Mouse (Mus musculus) midbrain, embryonic 11.5 days (tissue): ENCODE results near the gene Thrb. TPM values are rescaled to one million over a fixed set of nuclear protein-coding genes. Genes with fewer than 3 reads are reported as not detected.
A peak's percentile ranks its signal among the peaks of the same experiment; 100 is the strongest.

Source experiments
- ATAC-seq: fragments of 200-750 bp; cut with Nextera tagmentation; 2 replicates; pipeline ENCODE4 v1.8.0; 2017; ENCODE audit warnings: moderate TSS enrichment, moderate library complexity; ENCODE audit not compliant: low FRiP score
- DNase-seq: peaks from one replicate; pipeline ENCODE4 v3.0.0; 2015; ENCODE audit warnings: low spot score; ENCODE audit errors: missing footprints
- H3K27ac ChIP-seq: fragments of 300-500 bp; sonication (generic); 2 replicates; pipeline ENCODE4 v1.5.1; 2014; ENCODE audit warnings: low read depth, low read length
- H3K27me3 ChIP-seq: fragments of 300-500 bp; sonication (generic); 2 replicates; pipeline ENCODE4 v1.6.1; 2014; ENCODE audit warnings: mild to moderate bottlenecking, low read length, moderate library complexity, mixed read lengths; ENCODE audit not compliant: control insufficient read depth, insufficient read depth
- H3K36me3 ChIP-seq: fragments of 300-500 bp; sonication (generic); 2 replicates; pipeline ENCODE4 v1.6.1; 2014; ENCODE audit warnings: mild to moderate bottlenecking, low read length, moderate library complexity, mixed read lengths; ENCODE audit not compliant: control insufficient read depth, insufficient read depth
- H3K4me1 ChIP-seq: fragments of 300-500 bp; sonication (generic); 2 replicates; pipeline ENCODE4 v1.6.1; 2014; ENCODE audit warnings: low read length; ENCODE audit not compliant: control insufficient read depth, insufficient read depth
- H3K4me2 ChIP-seq: fragments of 300-500 bp; sonication (generic); 2 replicates; pipeline ENCODE4 v1.6.1; 2014; ENCODE audit warnings: mild to moderate bottlenecking, moderate library complexity
- H3K4me3 ChIP-seq: fragments of 300-500 bp; sonication (generic); 2 replicates; pipeline ENCODE4 v1.5.1; 2014; ENCODE audit warnings: low read depth, low read length
- H3K9ac ChIP-seq: fragments of 300-500 bp; sonication (generic); 2 replicates; pipeline ENCODE4 v1.6.1; 2014; ENCODE audit warnings: low read length
- H3K9me3 ChIP-seq: fragments of 300-500 bp; sonication (generic); 2 replicates; pipeline ENCODE4 v1.6.1; 2016; ENCODE audit warnings: low read length; ENCODE audit not compliant: control insufficient read depth
- WGBS: fragments of 180-500 bp; shearing (Covaris S2); extraction: QIAGEN DNeasy Blood & Tissue Kit; methylation state at CpG from one replicate; pipeline ENCODE4 v1.1.7; 2014; 5-methylcytosine and 5-hydroxymethylcytosine counted together
- polyA plus RNA-seq: library from polyadenylated mRNA; unstranded; fragments of >200 nt; fragmentation: Nextera tagmentation; extraction: Ambion mirVana; gene quantifications from 2 replicates; pipeline ENCODE4 v1.2.1, GENCODE M21; 2014

The Thrb gene
- polyA plus RNA-seq, 1 experiment from 2014 or later = 0.82 TPM

- WGBS = under 1% methylated on average over 66 of the region's 82 CpGs
- H3K27ac ChIP-seq = no peak overlapping the region
These were observed 453 bp downstream of the Thrb start for GRCm38 (mm10) chr14:17660329-17661099.

GRCm38 (mm10) chr14:17661100-17661521 lies 1.1 kb downstream of the Thrb start:
- H3K36me3 ChIP-seq = no peaks in the 10 kb centered on the region
- H3K9ac ChIP-seq = peak overlapping the region; percentile 66
- peak; percentile 31 for ATAC-seq
- H3K4me1 ChIP-seq = no peaks in the 10 kb centered on the region
- peak overlapping the region; percentile 60 for H3K4me3 ChIP-seq
- peak overlapping the region; percentile 78 for H3K4me2 ChIP-seq
- H3K9me3 ChIP-seq = no peaks in the 10 kb centered on the region
- H3K27ac ChIP-seq = no peak overlapping the region
- H3K27me3 ChIP-seq = peaks cover 5% of the 10 kb centered on the region; the same call in 1 of the 2 replicates
- under 1% methylated on average over 16 of the region's 16 CpGs for WGBS
- DNase-seq = peak; percentile 96

More at GRCm38 (mm10) chr14:17660329-17661099, 453 bp downstream of the Thrb start:
- no peaks in the 10 kb centered on the region for H3K9me3 ChIP-seq
- H3K4me3 ChIP-seq = peak overlapping the region; percentile 60
- peaks cover 5% of the 10 kb centered on the region; the same call in 1 of the 2 replicates for H3K27me3 ChIP-seq
- H3K36me3 ChIP-seq = no peaks in the 10 kb centered on the region
- DNase-seq (peak; percentile 98), ATAC-seq (peak; percentile 97)
- H3K9ac ChIP-seq = peak overlapping the region; percentile 66
- H3K4me2 ChIP-seq = peak overlapping the region; percentile 78
- H3K4me1 ChIP-seq = no peaks in the 10 kb centered on the region

GRCm38 (mm10) chr14:17662087-17662486 lies 2.0 kb downstream of the Thrb start:
- no peak overlapping the region for H3K4me3 ChIP-seq
- WGBS = 36% methylated on average over 5 of the region's 5 CpGs
- H3K9ac ChIP-seq = no peak overlapping the region
- peaks cover 5% of the 10 kb centered on the region; the same call in 1 of the 2 replicates for H3K27me3 ChIP-seq
- H3K4me1 ChIP-seq = no peaks in the 10 kb centered on the region
- ATAC-seq (no peak), DNase-seq (peak; percentile 83)
- H3K9me3 ChIP-seq = no peaks in the 10 kb centered on the region
- no peak overlapping the region for H3K27ac ChIP-seq
- H3K4me2 ChIP-seq = no peak overlapping the region
- H3K36me3 ChIP-seq = no peaks in the 10 kb centered on the region

GRCm38 (mm10) chr14:17674335-17674734 lies 14.3 kb downstream of the Thrb start:
- H3K9me3 ChIP-seq = no peaks in the 10 kb centered on the region
- H3K27me3 ChIP-seq = no peaks in the 10 kb centered on the region
- H3K4me3 ChIP-seq = no peak overlapping the region
- no peaks in the 10 kb centered on the region for H3K36me3 ChIP-seq
- DNase-seq (no peak), ATAC-seq (no peak)
- WGBS = 93% methylated on average over 1 of the region's 1 CpGs
- H3K4me1 ChIP-seq = no peaks in the 10 kb centered on the region
- no peak overlapping the region for H3K27ac ChIP-seq
- H3K9ac ChIP-seq = no peak overlapping the region
- H3K4me2 ChIP-seq = no peak overlapping the region

- no peak for DNase-seq
- H3K4me1 ChIP-seq = no peaks in the 10 kb centered on the region
- ATAC-seq = no peak
- no peaks in the 10 kb centered on the region for H3K9me3 ChIP-seq
- no peak overlapping the region for H3K4me2 ChIP-seq
- 92% methylated on average over 3 of the region's 3 CpGs for WGBS
- H3K4me3 ChIP-seq = no peak overlapping the region
- no peaks in the 10 kb centered on the region for H3K27me3 ChIP-seq
- no peak overlapping the region for H3K27ac ChIP-seq
- no peaks in the 10 kb centered on the region for H3K36me3 ChIP-seq
- H3K9ac ChIP-seq = no peak overlapping the region
These were observed 15.2 kb downstream of the Thrb start for GRCm38 (mm10) chr14:17675214-17675613.

- no peak overlapping the region for H3K4me2 ChIP-seq
- ATAC-seq (no peak), DNase-seq (no peak)
- H3K4me3 ChIP-seq = no peak overlapping the region
- H3K9me3 ChIP-seq = no peaks in the 10 kb centered on the region
- no peaks in the 10 kb centered on the region for H3K4me1 ChIP-seq
- no peaks in the 10 kb centered on the region for H3K27me3 ChIP-seq
- H3K36me3 ChIP-seq = no peaks in the 10 kb centered on the region
- H3K9ac ChIP-seq = no peak overlapping the region
- no peak overlapping the region for H3K27ac ChIP-seq
These were observed 21.4 kb downstream of the Thrb start for GRCm38 (mm10) chr14:17681479-17681878.

GRCm38 (mm10) chr14:17684881-17685280 lies 24.8 kb downstream of the Thrb start:
- Histone ChIP-seq H3K4me2 (no peak overlapping the region), H3K4me1 (no peaks in the 10 kb centered on the region), H3K4me3 (no peak overlapping the region), H3K9ac (no peak overlapping the region), H3K27me3 (no peaks in the 10 kb centered on the region), H3K9me3 (no peaks in the 10 kb centered on the region), H3K27ac (no peak overlapping the region), H3K36me3 (no peaks in the 10 kb centered on the region)
- ATAC-seq (no peak), DNase-seq (no peak)
- 65% methylated on average over 1 of the region's 1 CpGs for WGBS

- no peak overlapping the region for H3K9ac ChIP-seq
- H3K27me3 ChIP-seq = no peaks in the 10 kb centered on the region
- no peaks in the 10 kb centered on the region for H3K4me1 ChIP-seq
- DNase-seq = no peak
- WGBS = 98% methylated on average over 3 of the region's 3 CpGs
- H3K36me3 ChIP-seq = no peaks in the 10 kb centered on the region
- no peak overlapping the region for H3K27ac ChIP-seq
- H3K4me2 ChIP-seq = no peak overlapping the region
- no peak for ATAC-seq
- H3K4me3 ChIP-seq = no peak overlapping the region
- no peaks in the 10 kb centered on the region for H3K9me3 ChIP-seq
These were observed 25.4 kb downstream of the Thrb start for GRCm38 (mm10) chr14:17685491-17685890.

GRCm38 (mm10) chr14:17686939-17687338 lies 26.9 kb downstream of the Thrb start:
- H3K9me3 ChIP-seq = no peaks in the 10 kb centered on the region
- H3K4me3 ChIP-seq = no peak overlapping the region
- H3K27me3 ChIP-seq = no peaks in the 10 kb centered on the region
- no peaks in the 10 kb centered on the region for H3K4me1 ChIP-seq
- no peak for ATAC-seq
- H3K4me2 ChIP-seq = no peak overlapping the region
- no peaks in the 10 kb centered on the region for H3K36me3 ChIP-seq
- no peak overlapping the region for H3K9ac ChIP-seq
- no peak for DNase-seq
- 86% methylated on average over 3 of the region's 3 CpGs for WGBS
- no peak overlapping the region for H3K27ac ChIP-seq
